Mouse (Mus musculus) kidney, postnatal 0 days (tissue): ENCODE measurements around the gene Erg. TPM values are rescaled to one million over a fixed set of nuclear protein-coding genes. Genes with fewer than 3 reads are reported as not detected.

Experiments used
- ATAC-seq: fragments of 200-750 bp; cut with Nextera tagmentation; replicated peaks from 2 replicates; pipeline ENCODE4 v1.8.0; 2017; ENCODE audit warnings: low read depth, moderate number of reproducible peaks, moderate TSS enrichment, moderate library complexity; ENCODE audit not compliant: low FRiP score
- DNase-seq: peaks from one replicate; pipeline ENCODE4 v3.0.0-alpha.2; 2016; ENCODE audit warnings: low spot score
- H3K27ac ChIP-seq: fragments of 300-500 bp; sonication (generic); 2 replicates; pipeline ENCODE4 v1.5.1; 2014; ENCODE audit warnings: mild to moderate bottlenecking
- H3K27me3 ChIP-seq: fragments of 300-500 bp; sonication (generic); 2 replicates; pipeline ENCODE4 v1.6.1; 2014; ENCODE audit warnings: low read length, mixed read lengths; ENCODE audit not compliant: insufficient read depth
- H3K36me3 ChIP-seq: fragments of 300-500 bp; sonication (generic); 2 replicates; pipeline ENCODE4 v1.6.1; 2014; ENCODE audit warnings: low read length, mixed read lengths; ENCODE audit not compliant: insufficient read depth
- H3K4me1 ChIP-seq: fragments of 300-500 bp; sonication (generic); replicated peaks from 2 replicates; pipeline ENCODE4 v1.6.1; 2014; ENCODE audit warnings: antibody characterized with exemption, low read length, mixed read lengths; ENCODE audit not compliant: insufficient read depth
- H3K4me2 ChIP-seq: fragments of 300-500 bp; sonication (generic); 2 replicates; pipeline ENCODE4 v1.6.1; 2014; ENCODE audit warnings: mild to moderate bottlenecking, low read length, moderate library complexity, mixed read lengths
- H3K4me3 ChIP-seq: fragments of 300-500 bp; sonication (generic); replicated peaks from 2 replicates; pipeline ENCODE4 v1.5.1; 2014; ENCODE audit warnings: low read depth, low read length
- H3K9ac ChIP-seq: fragments of 300-500 bp; sonication (generic); 2 replicates; pipeline ENCODE4 v1.6.1; 2014; ENCODE audit warnings: low read depth, low read length
- H3K9me3 ChIP-seq: fragments of 300-500 bp; sonication (generic); replicated peaks from 2 replicates; pipeline ENCODE4 v1.6.1; 2016; ENCODE audit warnings: low read length, inconsistent platforms, mixed read lengths
- CTCF ChIP-seq: IDR thresholded peaks from 2 replicates; pipeline ENCODE4 v1.5.1; 2016; ENCODE audit warnings: antibody characterized with exemption, low read depth, mild to moderate bottlenecking, moderate library complexity
- WGBS: fragments of 180-500 bp; shearing (Covaris S2); extraction: QIAGEN DNeasy Blood & Tissue Kit; methylation state at CpG from one replicate; pipeline ENCODE4 v1.1.7; 2014; 5-methylcytosine and 5-hydroxymethylcytosine counted together
- polyA plus RNA-seq: library from polyadenylated mRNA; unstranded; fragments of >200 nt; fragmentation: Nextera tagmentation; extraction: Ambion mirVana; gene quantifications from 2 replicates; pipeline ENCODE4 v1.2.1, GENCODE M21; 2015

Erg gene
- polyA plus RNA-seq, 1 experiment from 2014 or later = 6.4 TPM

DNA sequence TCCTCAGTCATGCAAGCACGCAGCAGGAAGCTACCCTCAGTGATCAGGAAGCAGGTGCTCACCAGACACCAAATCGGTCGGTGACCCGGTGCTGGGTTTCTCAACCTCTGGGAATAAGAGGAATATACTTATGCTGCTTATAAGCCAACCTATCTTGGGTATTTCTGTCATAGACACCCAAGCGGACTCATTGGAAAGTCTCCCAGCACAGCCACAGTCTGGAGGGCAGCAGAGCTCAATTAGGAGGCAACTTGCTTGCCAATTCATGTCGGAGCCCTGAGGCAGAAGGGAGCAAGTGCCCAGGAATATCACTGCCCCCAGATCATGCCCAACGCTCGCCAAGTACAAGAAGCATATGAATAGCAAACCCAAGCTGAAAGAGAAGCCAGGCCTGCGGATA lies 184.5 kb downstream of the Erg start:
- WGBS = 79% methylated on average over 9 of the region's 9 CpGs
- no peak for ATAC-seq
- DNase-seq = no peak

DNA sequence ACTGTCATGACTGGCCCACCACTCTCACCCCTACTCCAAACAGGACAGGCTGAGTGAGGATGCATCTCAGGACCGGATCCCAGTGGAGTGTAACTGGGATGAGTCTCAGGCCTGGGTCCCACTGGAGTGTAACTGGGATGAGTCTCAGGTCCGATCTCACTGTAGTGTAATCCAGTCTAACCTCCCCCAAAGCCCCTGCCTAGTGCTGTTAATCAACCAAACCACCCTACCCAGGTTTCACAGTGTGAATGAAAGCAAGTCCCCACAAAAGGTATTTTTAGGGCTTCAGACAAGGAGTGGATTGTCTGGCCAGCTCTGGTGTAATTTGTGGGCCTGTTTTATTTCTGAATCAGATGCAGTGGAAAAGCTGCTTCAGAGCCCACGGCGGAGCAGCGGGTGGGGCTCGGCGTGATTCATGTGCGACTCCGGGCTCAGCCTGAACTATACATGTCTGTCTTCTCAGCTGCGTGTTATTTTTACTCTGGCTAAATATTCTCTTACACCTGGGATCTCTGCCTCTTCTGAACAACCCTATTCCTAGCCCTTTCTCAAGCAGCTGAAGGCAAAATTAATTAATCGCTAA lies 187.5 kb downstream of the Erg start:
- TF ChIP-seq CTCF = no peak
- Histone ChIP-seq H3K27ac (no peak overlapping the region), H3K4me2 (no peak overlapping the region), H3K36me3 (no peaks in the 10 kb centered on the region), H3K9ac (no peak overlapping the region), H3K27me3 (no peaks in the 10 kb centered on the region), H3K4me3 (no peak overlapping the region), H3K4me1 (no peaks in the 10 kb centered on the region), H3K9me3 (no peaks in the 10 kb centered on the region)
- no peak for ATAC-seq
- 41% methylated on average over 11 of the region's 11 CpGs for WGBS
- DNase-seq = peak; percentile 16

More for the DNA sequence above, 184.5 kb downstream of the Erg start:
- H3K9ac ChIP-seq = no peak overlapping the region
- TF ChIP-seq CTCF = no peak
- H3K4me1 ChIP-seq = no peaks in the 10 kb centered on the region
- no peaks in the 10 kb centered on the region for H3K9me3 ChIP-seq
- H3K4me3 ChIP-seq = no peak overlapping the region
- H3K4me2 ChIP-seq = no peak overlapping the region
- H3K27me3 ChIP-seq = no peaks in the 10 kb centered on the region
- no peak overlapping the region for H3K27ac ChIP-seq
- H3K36me3 ChIP-seq = no peaks in the 10 kb centered on the region

DNA sequence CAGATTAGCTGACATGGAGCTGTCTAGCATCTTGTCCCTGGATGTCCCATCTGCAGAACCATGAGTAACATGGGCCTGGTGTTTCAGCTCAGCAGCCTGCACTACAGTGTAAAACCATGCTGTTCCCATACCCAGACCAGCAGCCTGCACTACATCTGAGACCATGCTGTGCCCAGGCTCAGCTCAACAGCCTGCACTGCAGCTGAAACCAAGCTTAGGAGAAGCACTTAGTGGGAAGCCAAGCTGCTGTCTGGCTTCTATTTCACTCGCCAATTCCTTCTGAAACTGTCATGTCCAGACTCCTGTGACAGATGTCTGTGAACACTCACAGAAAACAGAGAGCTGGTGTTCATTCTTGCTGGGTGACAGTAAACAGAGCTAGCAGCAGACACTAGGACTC lies 195.6 kb downstream of the Erg start:
- no peak overlapping the region for H3K27ac ChIP-seq
- no peaks in the 10 kb centered on the region for H3K36me3 ChIP-seq
- no peaks in the 10 kb centered on the region for H3K4me1 ChIP-seq
- ATAC-seq = no peak
- no peak for TF ChIP-seq CTCF
- WGBS = 73% methylated on average over 1 of the region's 1 CpGs
- no peak overlapping the region for H3K4me2 ChIP-seq
- H3K9ac ChIP-seq = no peak overlapping the region
- H3K4me3 ChIP-seq = no peak overlapping the region
- H3K27me3 ChIP-seq = no peaks in the 10 kb centered on the region
- no peak for DNase-seq
- no peaks in the 10 kb centered on the region for H3K9me3 ChIP-seq

DNA sequence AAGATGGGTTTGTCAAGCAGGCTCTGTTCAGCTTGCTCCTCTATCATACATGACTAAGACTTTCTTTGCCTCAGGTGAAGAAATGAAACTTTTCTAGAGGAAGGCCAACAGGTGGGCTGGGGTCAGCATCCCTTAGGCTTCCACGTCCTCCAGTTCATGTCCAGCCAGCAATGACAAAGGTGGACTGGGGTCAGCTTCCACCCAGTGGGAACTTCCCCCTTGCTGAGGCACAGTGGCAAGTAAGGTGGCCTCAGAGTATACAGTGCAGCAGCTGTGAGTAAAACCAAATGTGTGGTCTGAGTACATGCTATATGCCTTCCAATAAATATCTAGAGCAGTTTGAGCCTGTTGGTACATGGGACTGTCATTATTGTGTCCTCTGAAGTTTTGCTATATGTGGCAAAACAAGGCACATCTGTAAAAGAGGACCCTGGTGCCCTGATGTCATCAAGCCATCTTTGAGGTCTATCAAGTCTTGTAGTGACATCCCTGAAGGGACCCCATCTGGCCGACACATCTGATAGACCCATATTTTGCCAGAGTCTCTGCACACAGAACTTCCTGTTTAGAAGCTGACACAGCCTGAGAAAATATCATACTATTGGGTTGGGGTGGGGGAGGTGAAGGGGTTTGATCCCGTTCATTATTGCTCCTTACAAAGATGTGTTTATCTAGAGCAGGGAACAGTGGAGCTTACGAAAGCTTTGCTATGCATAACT lies 197.4 kb downstream of the Erg start:
- Histone ChIP-seq H3K27ac (no peak overlapping the region), H3K4me3 (no peak overlapping the region), H3K4me1 (no peaks in the 10 kb centered on the region), H3K36me3 (no peaks in the 10 kb centered on the region), H3K9ac (no peak overlapping the region), H3K4me2 (no peak overlapping the region), H3K27me3 (no peaks in the 10 kb centered on the region), H3K9me3 (no peaks in the 10 kb centered on the region)
- WGBS = 76% methylated on average over 4 of the region's 4 CpGs
- DNase-seq = no peak
- TF ChIP-seq CTCF = no peak
- ATAC-seq = no peak

DNA sequence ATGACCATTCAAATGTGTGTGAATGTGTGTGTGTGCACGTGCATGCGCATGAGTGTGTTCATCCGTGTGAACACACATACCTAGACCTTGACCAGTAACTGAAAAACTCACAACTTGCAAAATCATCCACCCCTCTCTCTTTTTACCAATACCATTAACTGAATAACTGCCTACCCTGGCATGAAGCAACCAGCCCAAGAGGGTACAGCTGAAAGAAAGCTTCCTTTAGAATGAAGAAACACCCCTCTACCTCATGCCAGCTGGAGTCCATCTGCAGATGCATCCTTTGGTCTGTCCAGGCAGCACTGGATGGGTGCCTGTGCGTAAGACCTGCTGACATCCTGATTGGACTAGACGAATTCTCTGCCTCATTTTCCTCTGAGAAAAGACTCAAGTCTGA lies 198.1 kb downstream of the Erg start:
- Histone ChIP-seq H3K36me3 (no peaks in the 10 kb centered on the region), H3K9me3 (no peaks in the 10 kb centered on the region), H3K4me3 (no peak overlapping the region), H3K27ac (no peak overlapping the region), H3K4me1 (no peaks in the 10 kb centered on the region), H3K4me2 (no peak overlapping the region), H3K27me3 (no peaks in the 10 kb centered on the region), H3K9ac (no peak overlapping the region)
- TF ChIP-seq CTCF = no peak
- WGBS = 86% methylated on average over 5 of the region's 5 CpGs
- ATAC-seq (no peak), DNase-seq (no peak)

DNA sequence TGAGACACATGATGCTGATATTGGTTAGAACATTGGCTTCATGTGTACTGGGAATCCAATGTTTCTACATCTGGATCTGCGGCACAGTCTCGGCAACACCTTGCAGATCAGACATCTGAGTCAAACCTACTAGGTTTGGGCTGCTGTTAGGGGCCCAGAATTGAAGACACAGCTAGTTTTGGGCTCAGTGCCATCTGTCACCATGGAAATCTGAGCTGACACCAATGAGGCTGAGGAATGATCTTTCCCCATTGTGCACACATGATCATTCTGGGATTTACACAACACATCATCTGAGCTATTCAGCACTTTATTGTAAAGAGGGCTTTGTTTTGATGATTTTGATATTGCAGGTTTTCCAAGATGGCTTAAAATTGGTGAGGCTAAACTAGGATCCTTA lies 199.4 kb downstream of the Erg start:
- Histone ChIP-seq H3K27me3 (no peaks in the 10 kb centered on the region), H3K4me3 (no peak overlapping the region), H3K4me1 (no peaks in the 10 kb centered on the region), H3K27ac (no peak overlapping the region), H3K9ac (no peak overlapping the region), H3K4me2 (no peak overlapping the region), H3K36me3 (no peaks in the 10 kb centered on the region), H3K9me3 (no peaks in the 10 kb centered on the region)
- 95% methylated on average over 2 of the region's 2 CpGs for WGBS
- ATAC-seq (no peak), DNase-seq (no peak)
- TF ChIP-seq CTCF = no peak
